Mouse (Mus musculus) heart, embryonic 15.5 days (tissue): ENCODE data around the gene Lpar2. TPM values are rescaled to one million over a fixed set of nuclear protein-coding genes. Genes with fewer than 3 reads are reported as not detected.
A peak's percentile ranks its signal among the peaks of the same experiment; 100 is the strongest.

Experiments
- ATAC-seq: fragments of 200-750 bp; cut with Nextera tagmentation; replicated peaks from 2 replicates; pipeline ENCODE4 v1.8.0; 2017; ENCODE audit warnings: low read depth, moderate TSS enrichment; ENCODE audit not compliant: insufficient number of reproducible peaks, insufficient read depth, low FRiP score
- H3K27ac ChIP-seq: fragments of 300-500 bp; sonication (generic); 2 replicates; pipeline ENCODE4 v1.5.1; 2015; ENCODE audit warnings: mild to moderate bottlenecking, inconsistent platforms
- H3K27me3 ChIP-seq: fragments of 300-500 bp; sonication (generic); 2 replicates; pipeline ENCODE4 v1.6.1; 2015; ENCODE audit warnings: inconsistent platforms
- H3K36me3 ChIP-seq: fragments of 300-500 bp; sonication (generic); 2 replicates; pipeline ENCODE4 v1.6.1; 2015; ENCODE audit warnings: mild to moderate bottlenecking, inconsistent platforms
- H3K4me1 ChIP-seq: fragments of 300-500 bp; sonication (generic); replicated peaks from 2 replicates; pipeline ENCODE4 v1.6.1; 2015; ENCODE audit warnings: inconsistent platforms
- H3K4me2 ChIP-seq: fragments of 300-500 bp; sonication (generic); 2 replicates; pipeline ENCODE4 v1.6.1; 2015; ENCODE audit warnings: inconsistent platforms, mild to moderate bottlenecking, moderate library complexity
- H3K4me3 ChIP-seq: fragments of 300-500 bp; sonication (generic); 2 replicates; pipeline ENCODE4 v1.5.1; 2015; ENCODE audit warnings: mild to moderate bottlenecking, inconsistent platforms
- H3K9ac ChIP-seq: fragments of 300-500 bp; sonication (generic); 2 replicates; pipeline ENCODE4 v1.6.1; 2015; ENCODE audit warnings: mild to moderate bottlenecking, inconsistent platforms
- H3K9me3 ChIP-seq: fragments of 300-500 bp; sonication (generic); replicated peaks from 2 replicates; pipeline ENCODE4 v1.6.1; 2016; ENCODE audit warnings: inconsistent platforms
- WGBS: fragments of 180-500 bp; shearing (Covaris S2); methylation state at CpG from one replicate; pipeline ENCODE4 v1.1.7; 2015; ENCODE audit warnings: mixed read lengths; 5-methylcytosine and 5-hydroxymethylcytosine counted together
- polyA plus RNA-seq: library from polyadenylated mRNA; unstranded; fragments of >200 nt; fragmentation: Nextera tagmentation; extraction: Ambion mirVana; gene quantifications from 2 replicates; pipeline ENCODE4 v1.2.1, GENCODE M21; 2015

The Lpar2 gene
- polyA plus RNA-seq, 1 experiment from 2014 or later, result 0.15 TPM

- H3K4me3 ChIP-seq, result no peak overlapping the region
- ATAC-seq, result no peak
- no peaks in the 10 kb centered on the region for H3K27me3 ChIP-seq
- H3K4me1 ChIP-seq, result peaks cover 12% of the 10 kb centered on the region
- no peak overlapping the region for H3K27ac ChIP-seq
- no peaks in the 10 kb centered on the region for H3K9me3 ChIP-seq
- peaks cover 66% of the 10 kb centered on the region for H3K36me3 ChIP-seq
- no peak overlapping the region for H3K4me2 ChIP-seq
- H3K9ac ChIP-seq, result no peak overlapping the region
- 88% methylated on average over 5 of the region's 5 CpGs for WGBS
Measured at GRCm38 (mm10) chr8:69807236-69807635, 15.0 kb upstream of the Lpar2 start.

GRCm38 (mm10) chr8:69808094-69808863 lies 13.9 kb upstream of the Lpar2 start, which contains the start of gene Gmip:
Gmip (plus strand) TSS chr8:69808679.
- peak within 1 kb of the TSS; percentile 97 for H3K4me2 ChIP-seq
- H3K27ac ChIP-seq, result 0 out of 2 replicates have a peak within 1 kb of the TSS, but pooled peaks have one; percentile 9
- peaks cover 12% of the 10 kb centered on the region for H3K4me1 ChIP-seq
- no peaks in the 10 kb centered on the region for H3K27me3 ChIP-seq
- 6% methylated on average over 28 of the region's 28 CpGs for WGBS
- peak within 1 kb of the TSS; percentile 68 for H3K4me3 ChIP-seq
- peak; percentile 77 for ATAC-seq
- no peaks in the 10 kb centered on the region for H3K9me3 ChIP-seq
- peaks cover 57% of the 10 kb centered on the region for H3K36me3 ChIP-seq
- peak within 1 kb of the TSS; percentile 66 for H3K9ac ChIP-seq

- WGBS, result 1% methylated on average over 23 of the region's 23 CpGs
Measured at GRCm38 (mm10) chr8:69808864-69809403, 13.3 kb upstream of the Lpar2 start.

GRCm38 (mm10) chr8:69809820-69810219 lies 12.4 kb upstream of the Lpar2 start:
- no peak for ATAC-seq
- Histone ChIP-seq H3K9ac (no peak overlapping the region), H3K4me2 (no peak overlapping the region), H3K4me1 (peaks cover 12% of the 10 kb centered on the region), H3K27me3 (no peaks in the 10 kb centered on the region), H3K27ac (no peak overlapping the region), H3K36me3 (peaks cover 56% of the 10 kb centered on the region), H3K4me3 (no peak overlapping the region), H3K9me3 (no peaks in the 10 kb centered on the region)
- 48% methylated on average over 3 of the region's 3 CpGs for WGBS

More at GRCm38 (mm10) chr8:69808864-69809403, 13.3 kb upstream of the Lpar2 start:
- Histone ChIP-seq H3K9me3 (no peaks in the 10 kb centered on the region), H3K4me1 (peaks cover 12% of the 10 kb centered on the region), H3K4me3 (peak overlapping the region; percentile 68), H3K27ac (0 out of 2 replicates have a peak overlapping the region, but pooled peaks have one; percentile 9), H3K27me3 (no peaks in the 10 kb centered on the region), H3K36me3 (peaks cover 56% of the 10 kb centered on the region), H3K4me2 (peak overlapping the region; percentile 97), H3K9ac (peak overlapping the region; percentile 66)
- ATAC-seq, result peak; percentile 32

- H3K27ac ChIP-seq, result no peak overlapping the region
- ATAC-seq, result no peak
- H3K9ac ChIP-seq, result no peak overlapping the region
- 69% methylated on average over 2 of the region's 2 CpGs for WGBS
- H3K4me2 ChIP-seq, result no peak overlapping the region
- no peaks in the 10 kb centered on the region for H3K4me1 ChIP-seq
- H3K9me3 ChIP-seq, result no peaks in the 10 kb centered on the region
- H3K4me3 ChIP-seq, result no peak overlapping the region
- H3K36me3 ChIP-seq, result peaks cover 31% of the 10 kb centered on the region
- H3K27me3 ChIP-seq, result no peaks in the 10 kb centered on the region
Measured at GRCm38 (mm10) chr8:69814881-69815280, 7.3 kb upstream of the Lpar2 start.

GRCm38 (mm10) chr8:69815396-69815795 lies 6.8 kb upstream of the Lpar2 start:
- Histone ChIP-seq H3K4me1 (no peaks in the 10 kb centered on the region), H3K36me3 (peaks cover 31% of the 10 kb centered on the region), H3K9ac (no peak overlapping the region), H3K27ac (no peak overlapping the region), H3K27me3 (no peaks in the 10 kb centered on the region), H3K4me2 (no peak overlapping the region), H3K4me3 (no peak overlapping the region), H3K9me3 (no peaks in the 10 kb centered on the region)
- 89% methylated on average over 4 of the region's 4 CpGs for WGBS
- ATAC-seq, result no peak

GRCm38 (mm10) chr8:69820466-69820865 lies 1.8 kb upstream of the Lpar2 start:
- peaks cover 13% of the 10 kb centered on the region for H3K4me1 ChIP-seq
- H3K4me2 ChIP-seq, result no peak overlapping the region
- H3K4me3 ChIP-seq, result no peak overlapping the region
- no peak overlapping the region for H3K9ac ChIP-seq
- H3K36me3 ChIP-seq, result peaks cover 10% of the 10 kb centered on the region; the same call in 1 of the 2 replicates
- H3K27me3 ChIP-seq, result no peaks in the 10 kb centered on the region
- WGBS, result 76% methylated on average over 9 of the region's 9 CpGs
- no peak overlapping the region for H3K27ac ChIP-seq
- H3K9me3 ChIP-seq, result no peaks in the 10 kb centered on the region
- no peak for ATAC-seq

GRCm38 (mm10) chr8:69821971-69822385 lies 251 bp upstream of the Lpar2 start:
- WGBS, result 2% methylated on average over 14 of the region's 22 CpGs
- Histone ChIP-seq H3K27ac (0 out of 2 replicates have a peak overlapping the region, but pooled peaks have one; percentile 36), H3K4me1 (peaks cover 13% of the 10 kb centered on the region)

GRCm38 (mm10) chr8:69826371-69826770 lies 4.1 kb downstream of the Lpar2 start:
- Histone ChIP-seq H3K27ac (no peak overlapping the region), H3K27me3 (no peaks in the 10 kb centered on the region), H3K9ac (no peak overlapping the region), H3K9me3 (no peaks in the 10 kb centered on the region), H3K36me3 (no peaks in the 10 kb centered on the region), H3K4me2 (no peak overlapping the region), H3K4me3 (no peak overlapping the region), H3K4me1 (peaks cover 13% of the 10 kb centered on the region)
- WGBS, result 94% methylated on average over 12 of the region's 12 CpGs
- ATAC-seq, result no peak

More at GRCm38 (mm10) chr8:69821971-69822385, 251 bp upstream of the Lpar2 start:
- Histone ChIP-seq H3K9ac (peak overlapping the region; percentile 32), H3K4me3 (peak overlapping the region; percentile 52), H3K4me2 (peak overlapping the region; percentile 75), H3K36me3 (peaks cover 10% of the 10 kb centered on the region; the same call in 1 of the 2 replicates), H3K27me3 (no peaks in the 10 kb centered on the region), H3K9me3 (no peaks in the 10 kb centered on the region)
- ATAC-seq, result peak; percentile 44; the same call in 1 of the 2 replicates

- ATAC-seq, result peak; percentile 88
- WGBS, result under 1% methylated on average over 38 of the region's 38 CpGs
- no peaks in the 10 kb centered on the region; the same call in 1 of the 2 replicates for H3K27me3 ChIP-seq
- H3K4me3 ChIP-seq, result peak within 1 kb of the TSS; percentile 61
- H3K4me2 ChIP-seq, result peak within 1 kb of the TSS; percentile 96
- H3K36me3 ChIP-seq, result no peaks in the 10 kb centered on the region
- 0 out of 2 replicates have a peak within 1 kb of the TSS, but pooled peaks have one; percentile 14 for H3K27ac ChIP-seq
- H3K9me3 ChIP-seq, result no peaks in the 10 kb centered on the region
- H3K4me1 ChIP-seq, result peaks cover 12% of the 10 kb centered on the region
- peak within 1 kb of the TSS; percentile 60 for H3K9ac ChIP-seq
Measured at GRCm38 (mm10) chr8:69832298-69832853, 10.1 kb downstream of the Lpar2 start, which contains the start of gene Pbx4. Pbx4 (plus strand) TSS chr8:69832491.

- no peaks in the 10 kb centered on the region for H3K27me3 ChIP-seq
- H3K4me2 ChIP-seq, result no peak overlapping the region
- H3K9me3 ChIP-seq, result no peaks in the 10 kb centered on the region
- no peak overlapping the region for H3K9ac ChIP-seq
- WGBS, result 65% methylated on average over 8 of the region's 8 CpGs
- H3K36me3 ChIP-seq, result no peaks in the 10 kb centered on the region
- H3K4me1 ChIP-seq, result peaks cover 9% of the 10 kb centered on the region
- no peak overlapping the region for H3K27ac ChIP-seq
- no peak overlapping the region for H3K4me3 ChIP-seq
- ATAC-seq, result no peak
Measured at GRCm38 (mm10) chr8:69837057-69837682, 14.9 kb downstream of the Lpar2 start.
